Mouse (Mus musculus): Measurements from ENCODE around the gene Thap7. TPM values are rescaled to one million over a fixed set of nuclear protein-coding genes. Genes with fewer than 3 reads are reported as not detected.

The Thap7 gene
- polyA plus RNA-seq, 1 experiment from 2014 or later, result 58.6 TPM

DNA sequence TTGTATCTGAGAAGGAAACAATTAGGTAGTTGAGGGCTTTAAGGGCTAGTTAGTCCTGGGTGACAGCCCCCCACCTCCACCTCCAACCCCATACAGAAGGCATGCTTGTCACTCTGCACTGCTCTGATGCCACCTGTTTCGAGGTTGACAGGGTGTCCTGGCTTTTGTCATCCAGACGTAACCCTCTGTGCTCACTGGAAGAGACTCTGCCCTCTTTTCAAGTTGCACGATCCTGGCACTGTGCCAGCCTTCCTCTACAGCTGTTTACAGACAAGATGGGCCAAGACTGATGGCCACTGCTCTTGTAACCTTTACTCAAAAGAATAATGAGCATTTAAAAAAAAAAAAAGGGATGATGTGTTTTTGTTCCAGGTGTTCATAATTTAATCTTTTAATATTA, 44.4 kb downstream of the Thap7 start:
- H3K36me3 ChIP-seq (ENCODE audit: insufficient read depth, low read length), result peaks cover 37% of the 10 kb centered on the region
- no peak for ATAC-seq (replicated peaks; ENCODE audit: low FRiP score, low read depth)
- no peaks in the 10 kb centered on the region for H3K4me1 ChIP-seq (replicated peaks; ENCODE audit: insufficient read depth, low read length)
- no peak overlapping the region for H3K27ac ChIP-seq
- H3K27me3 ChIP-seq (ENCODE audit: insufficient read depth, low read length), result no peaks in the 10 kb centered on the region
- no peak overlapping the region for H3K4me2 ChIP-seq (ENCODE audit: low read length)
- peak; percentile 31 for DNase-seq (ENCODE audit: low spot score)
- no peaks in the 10 kb centered on the region for H3K9me3 ChIP-seq (replicated peaks; ENCODE audit: low read length)
- 36% methylated on average over 3 of the region's 3 CpGs for WGBS
- H3K4me3 ChIP-seq (replicated peaks; ENCODE audit: low read depth, low read length), result no peak overlapping the region
- no peak overlapping the region for H3K9ac ChIP-seq (ENCODE audit: low read depth, low read length)
- TF ChIP-seq CTCF (IDR thresholded peaks at IDR 0.05; ENCODE audit: low read depth), result no peak

DNA sequence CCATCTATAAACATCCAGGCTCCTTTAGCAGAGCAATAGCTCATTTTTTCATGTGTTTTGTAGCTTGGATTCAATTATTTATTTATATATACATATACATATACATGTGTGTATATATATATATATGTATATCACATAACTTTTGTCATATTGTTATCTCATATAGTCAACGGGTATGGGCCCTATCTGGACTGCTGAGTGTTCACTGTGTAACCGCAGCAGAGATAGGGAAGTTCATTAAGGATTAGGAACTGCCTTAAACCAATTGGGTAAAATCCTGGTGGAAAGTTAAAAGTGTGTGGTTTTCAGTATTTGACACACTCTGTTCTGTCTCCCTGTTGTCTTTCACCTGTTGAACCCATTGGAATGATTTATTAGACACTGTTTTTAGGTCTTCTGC, 49.5 kb downstream of the Thap7 start:
- Histone ChIP-seq H3K4me3 (replicated peaks; ENCODE audit: low read depth, low read length) (no peak overlapping the region), H3K27me3 (ENCODE audit: insufficient read depth, low read length) (no peaks in the 10 kb centered on the region), H3K9me3 (replicated peaks; ENCODE audit: low read length) (no peaks in the 10 kb centered on the region), H3K4me1 (replicated peaks; ENCODE audit: insufficient read depth, low read length) (no peaks in the 10 kb centered on the region), H3K27ac (no peak overlapping the region), H3K9ac (ENCODE audit: low read depth, low read length) (no peak overlapping the region), H3K36me3 (ENCODE audit: insufficient read depth, low read length) (peaks cover 31% of the 10 kb centered on the region), H3K4me2 (ENCODE audit: low read length) (no peak overlapping the region)
- TF ChIP-seq CTCF (IDR thresholded peaks at IDR 0.05; ENCODE audit: low read depth), result no peak
- no peak for DNase-seq (ENCODE audit: low spot score)
- ATAC-seq (replicated peaks; ENCODE audit: low FRiP score, low read depth), result no peak
- WGBS, result 92% methylated on average over 2 of the region's 2 CpGs

DNA sequence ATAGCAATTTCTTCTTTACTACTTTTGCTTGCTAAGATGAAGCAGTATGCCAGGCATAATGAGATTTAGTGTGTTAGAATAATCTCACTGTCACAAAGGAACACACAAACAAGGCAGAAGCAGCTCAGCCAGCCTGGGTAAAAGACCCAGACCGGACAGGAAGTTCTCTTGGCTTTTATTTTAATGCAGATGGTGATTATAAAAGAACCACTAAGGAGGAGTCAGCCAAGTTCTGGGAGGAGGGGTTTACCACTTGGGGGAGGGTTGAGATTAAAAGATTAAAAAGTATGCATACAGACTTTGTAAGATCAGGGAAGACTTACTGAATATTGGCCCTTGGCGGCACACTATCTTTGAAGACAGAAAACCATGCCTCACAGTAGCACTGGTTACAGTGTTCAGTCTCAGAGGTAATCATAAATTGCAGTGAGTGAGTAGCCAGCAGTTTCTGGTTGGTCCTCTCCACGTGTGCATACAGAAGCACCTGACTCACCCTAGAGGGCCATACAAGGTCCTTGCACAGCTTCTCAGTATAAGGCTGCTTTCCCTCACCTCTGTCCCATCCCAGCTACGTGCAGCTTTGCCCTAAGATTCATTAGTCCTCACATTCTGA, 52.5 kb downstream of the Thap7 start:
- no peak for ATAC-seq (replicated peaks; ENCODE audit: low FRiP score, low read depth)
- Histone ChIP-seq H3K4me2 (ENCODE audit: low read length) (no peak overlapping the region), H3K9ac (ENCODE audit: low read depth, low read length) (no peak overlapping the region), H3K9me3 (replicated peaks; ENCODE audit: low read length) (no peaks in the 10 kb centered on the region), H3K36me3 (ENCODE audit: insufficient read depth, low read length) (peaks cover 4% of the 10 kb centered on the region; the same call in 1 of the 2 replicates), H3K4me3 (replicated peaks; ENCODE audit: low read depth, low read length) (no peak overlapping the region), H3K27me3 (ENCODE audit: insufficient read depth, low read length) (no peaks in the 10 kb centered on the region), H3K4me1 (replicated peaks; ENCODE audit: insufficient read depth, low read length) (no peaks in the 10 kb centered on the region), H3K27ac (no peak overlapping the region)
- no peak for TF ChIP-seq CTCF (IDR thresholded peaks at IDR 0.05; ENCODE audit: low read depth)
- DNase-seq (ENCODE audit: low spot score), result no peak
- WGBS, result 72% methylated on average over 4 of the region's 4 CpGs

Other genes with a start within 250 kb of the Thap7 start
- 0.14 and 0.21 TPM in 2 replicates for gene Serpind1, start 199.8 kb downstream of the Thap7 start, polyA plus RNA-seq (2015; fragmentation: Nextera tagmentation; extraction: Ambion mirVana)
- 11.9 and 12.8 TPM in 2 replicates for gene Snap29, start 125.2 kb downstream of the Thap7 start, polyA plus RNA-seq (2015; fragmentation: Nextera tagmentation; extraction: Ambion mirVana)
- gene Pi4ka, start 124.8 kb downstream of the Thap7 start, polyA plus RNA-seq (2015; fragmentation: Nextera tagmentation; extraction: Ambion mirVana), result 27.3 and 28.5 TPM in 2 replicates
- gene Crkl, start 79.1 kb downstream of the Thap7 start, polyA plus RNA-seq (2015; fragmentation: Nextera tagmentation; extraction: Ambion mirVana), result 50.7 and 51.3 TPM in 2 replicates
- 1.4 and 2.4 TPM in 2 replicates for gene Aifm3, start 41.5 kb downstream of the Thap7 start, polyA plus RNA-seq (2015; fragmentation: Nextera tagmentation; extraction: Ambion mirVana)
- 65.7 and 73.4 TPM in 2 replicates for gene Lztr1, start 22.4 kb downstream of the Thap7 start, polyA plus RNA-seq (2015; fragmentation: Nextera tagmentation; extraction: Ambion mirVana)
- gene Lrrc74b, start 30.1 kb upstream of the Thap7 start, polyA plus RNA-seq (2015; fragmentation: Nextera tagmentation; extraction: Ambion mirVana), result 0.20 and 0.26 TPM in 2 replicates
- gene P2rx6, start 30.7 kb upstream of the Thap7 start, polyA plus RNA-seq (2015; fragmentation: Nextera tagmentation; extraction: Ambion mirVana), result 0.62 and 0.74 TPM in 2 replicates
- 14.3 and 15.5 TPM in 2 replicates for gene Slc7a4, start 52.1 kb upstream of the Thap7 start, polyA plus RNA-seq (2015; fragmentation: Nextera tagmentation; extraction: Ambion mirVana)
- gene Smpd4, start 88.2 kb upstream of the Thap7 start, polyA plus RNA-seq (2015; fragmentation: Nextera tagmentation; extraction: Ambion mirVana), result 21.2 and 22.3 TPM in 2 replicates
- 8.1 and 8.6 TPM in 2 replicates for gene Ccdc74a, start 115.3 kb upstream of the Thap7 start, polyA plus RNA-seq (2015; fragmentation: Nextera tagmentation; extraction: Ambion mirVana)
- 29.4 TPM in 2 replicates for gene Med15, start 201.8 kb upstream of the Thap7 start, polyA plus RNA-seq (2015; fragmentation: Nextera tagmentation; extraction: Ambion mirVana)
- 39.3 and 42.8 TPM in 2 replicates for gene Klhl22, start 228.5 kb upstream of the Thap7 start, polyA plus RNA-seq (2015; fragmentation: Nextera tagmentation; extraction: Ambion mirVana)

Data from kidney, postnatal 0 days (tissue).